Mouse (Mus musculus) adrenal gland, adult (tissue): ENCODE measurements around the gene Tmcc3.

Experiments
- DNase-seq, 2 experiments: peaks; one replicate each; pipeline ENCODE4 v3.0.0; 2022 to 2023; ENCODE audit warnings: low spot score in 1 of 2; ENCODE audit not compliant: inconsistent age in 2 of 2

Gene Tmcc3

DNA sequence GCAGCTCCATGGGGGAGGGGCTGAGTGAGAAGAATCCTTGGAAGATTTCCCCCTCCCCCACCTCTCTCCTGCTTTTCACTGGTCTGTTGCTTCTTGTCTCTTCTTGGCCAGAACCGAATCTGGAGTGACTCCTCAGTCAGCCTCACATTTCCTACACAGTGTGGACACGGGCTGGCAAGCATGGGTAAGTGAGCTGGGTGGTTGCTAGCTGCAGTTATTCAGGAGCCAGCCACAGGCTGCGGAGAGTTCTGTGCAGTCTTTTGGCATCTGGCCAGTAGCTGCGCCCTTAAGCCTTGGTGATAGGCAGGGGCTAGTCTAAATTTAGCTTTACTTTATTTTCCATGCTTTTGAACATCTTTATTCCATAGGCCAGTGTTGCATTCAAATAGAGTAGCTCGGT, 18.2 kb downstream of the Tmcc3 start:
- DNase-seq: peak in 1 of 2 experiments; percentile 68

DNA sequence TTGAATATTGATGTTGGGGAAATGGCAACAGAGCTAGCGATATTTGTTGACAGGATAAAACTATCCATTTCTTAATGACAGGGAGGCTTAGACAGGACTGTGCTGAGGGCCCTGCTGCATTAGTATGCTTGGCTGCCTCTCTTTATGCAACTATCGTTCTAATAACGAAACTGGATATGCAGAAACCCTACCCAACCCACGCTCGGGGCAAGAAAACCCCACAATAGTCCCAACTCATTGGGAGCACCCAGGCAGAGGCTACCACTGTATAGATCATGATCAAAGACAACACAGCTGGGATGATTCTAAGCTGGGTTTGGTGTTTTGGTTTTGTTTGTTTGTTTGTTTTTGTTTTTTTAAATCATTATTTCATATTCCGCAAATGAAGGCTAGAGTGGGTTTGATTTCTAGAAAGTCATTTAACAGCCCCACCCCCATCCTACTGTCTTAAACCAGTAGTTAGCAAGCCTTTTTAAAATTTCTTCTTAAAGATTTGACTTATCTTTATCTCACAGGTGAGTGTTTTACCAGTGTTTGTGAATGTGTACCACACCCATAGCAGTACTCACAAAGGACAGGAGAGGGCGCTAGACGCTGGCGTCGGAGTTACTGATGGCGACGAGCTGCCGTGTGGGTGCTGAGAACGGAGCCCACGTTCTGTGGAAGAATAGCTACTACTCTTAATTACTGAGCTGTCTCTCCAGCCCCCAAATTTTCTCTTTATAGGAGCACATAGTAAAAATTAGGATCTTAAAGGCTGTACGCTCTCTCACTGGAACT, 20.8 kb downstream of the Tmcc3 start:
- no peak for DNase-seq

DNA sequence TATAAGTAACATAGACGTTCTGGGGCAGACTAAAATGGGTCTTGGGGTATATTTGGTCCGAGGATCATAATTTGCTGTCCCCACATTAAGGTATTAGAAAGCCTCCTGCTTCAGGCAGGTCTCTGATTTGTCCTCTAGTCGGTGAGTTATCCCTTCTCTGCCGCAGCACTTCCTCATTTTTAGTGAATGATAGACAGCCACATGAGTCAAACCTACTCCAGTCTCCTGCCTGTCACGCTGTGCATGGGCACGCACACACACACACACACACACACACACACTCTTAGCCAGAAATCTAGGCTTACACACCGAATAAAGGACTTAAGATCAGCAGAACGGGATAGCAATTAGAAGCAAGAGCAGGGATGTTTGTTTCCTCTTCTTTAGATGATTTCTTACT, 21.6 kb downstream of the Tmcc3 start:
- no peak for DNase-seq

DNA sequence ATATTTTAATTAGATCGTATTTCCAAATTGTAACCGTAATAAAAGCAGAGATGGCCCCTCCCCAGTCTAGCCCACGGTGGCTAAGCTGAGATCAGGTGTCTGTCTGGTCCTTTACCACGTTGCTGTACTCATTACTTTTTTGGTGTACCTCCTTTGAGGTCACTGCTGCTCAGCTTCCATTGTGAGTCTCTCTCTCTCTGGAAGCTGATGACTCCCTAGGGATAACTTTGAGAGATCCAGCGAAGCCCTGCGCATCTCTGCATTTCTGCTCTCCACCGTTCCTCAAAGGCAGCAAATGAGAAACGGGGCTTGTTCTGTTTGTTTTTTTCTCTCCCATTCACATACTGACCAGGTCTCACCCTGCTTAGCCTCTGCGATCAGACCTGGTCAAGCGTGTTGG, 23.3 kb downstream of the Tmcc3 start:
- no peak for DNase-seq

DNA sequence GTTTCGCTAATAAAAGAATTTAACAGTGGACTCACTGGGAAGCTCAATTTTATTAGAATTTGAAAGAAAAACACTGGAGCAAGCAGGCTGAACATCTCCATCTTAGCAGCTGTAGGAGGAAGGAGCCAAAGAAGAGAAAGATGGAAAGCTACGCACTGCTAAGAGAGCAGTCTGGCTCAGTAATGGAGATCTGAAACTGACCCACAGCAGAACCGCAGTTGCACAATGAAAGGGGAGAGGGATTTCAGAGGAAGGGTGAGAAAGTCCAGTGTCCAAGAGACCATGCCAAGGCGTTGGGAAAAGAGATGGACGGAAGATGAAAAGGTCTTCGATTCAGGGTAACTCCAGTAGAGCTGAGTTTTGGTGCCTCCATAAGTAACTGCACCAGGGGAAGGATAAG, 24.3 kb downstream of the Tmcc3 start:
- no peak for DNase-seq

DNA sequence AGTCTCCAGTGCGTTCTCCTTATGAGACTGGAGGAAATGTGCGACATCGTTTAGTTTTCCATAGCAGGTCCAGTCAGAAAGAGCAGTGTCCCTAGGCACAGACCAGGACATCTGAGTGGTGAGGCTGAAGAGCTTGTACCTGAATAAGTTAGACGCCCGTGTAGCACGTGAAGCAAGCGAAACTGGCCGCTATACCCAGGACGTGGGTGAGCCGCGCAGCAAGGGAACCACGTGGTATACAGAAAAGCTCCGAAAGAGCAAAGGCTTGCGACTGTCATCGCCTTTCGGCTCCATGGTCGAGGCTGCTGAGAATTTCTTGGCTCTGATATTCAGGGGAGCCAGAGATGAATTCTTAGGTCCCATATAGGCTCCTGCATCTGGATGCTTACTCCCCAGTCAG, 29.8 kb downstream of the Tmcc3 start:
- DNase-seq: no peak

DNA sequence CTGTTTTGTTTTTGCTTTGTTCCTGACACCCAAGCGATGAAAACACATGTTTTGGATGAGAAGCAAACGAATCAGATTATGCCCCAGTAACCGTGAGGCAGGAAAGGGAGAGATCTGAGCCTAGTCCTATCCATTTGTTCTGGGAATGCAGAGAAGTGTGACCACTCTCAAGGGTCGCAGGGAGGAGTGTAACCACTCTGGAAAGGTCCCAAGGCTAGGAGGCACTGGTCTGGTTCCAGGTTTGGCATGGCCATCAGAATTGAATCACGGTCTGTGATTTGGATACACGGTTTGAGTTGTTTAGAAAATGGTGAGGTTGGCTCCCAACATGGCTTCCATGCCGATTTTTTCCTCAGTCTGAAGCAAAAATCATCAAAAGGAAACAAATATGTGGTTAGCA, 30.5 kb downstream of the Tmcc3 start:
- no peak for DNase-seq

DNA sequence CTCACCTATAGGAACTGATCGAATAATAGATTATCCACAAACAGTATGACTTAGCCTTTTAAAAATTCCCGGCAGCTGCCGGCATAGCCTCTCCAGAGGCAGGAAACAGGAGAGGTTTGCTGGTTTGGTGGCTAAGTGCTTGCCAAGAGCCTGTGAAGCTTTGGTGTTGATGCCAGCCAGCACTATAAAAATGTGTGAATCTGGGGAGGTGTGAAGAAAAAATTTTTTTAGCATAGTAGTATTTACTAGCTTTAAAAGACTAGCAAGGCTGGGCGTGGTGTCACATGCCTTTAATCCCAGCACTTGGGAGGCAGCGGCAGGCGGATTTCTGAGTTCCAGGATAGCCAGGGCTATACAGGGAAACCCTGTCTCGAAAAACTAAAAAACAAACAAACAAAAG, 31.8 kb downstream of the Tmcc3 start:
- DNase-seq: no peak

DNA sequence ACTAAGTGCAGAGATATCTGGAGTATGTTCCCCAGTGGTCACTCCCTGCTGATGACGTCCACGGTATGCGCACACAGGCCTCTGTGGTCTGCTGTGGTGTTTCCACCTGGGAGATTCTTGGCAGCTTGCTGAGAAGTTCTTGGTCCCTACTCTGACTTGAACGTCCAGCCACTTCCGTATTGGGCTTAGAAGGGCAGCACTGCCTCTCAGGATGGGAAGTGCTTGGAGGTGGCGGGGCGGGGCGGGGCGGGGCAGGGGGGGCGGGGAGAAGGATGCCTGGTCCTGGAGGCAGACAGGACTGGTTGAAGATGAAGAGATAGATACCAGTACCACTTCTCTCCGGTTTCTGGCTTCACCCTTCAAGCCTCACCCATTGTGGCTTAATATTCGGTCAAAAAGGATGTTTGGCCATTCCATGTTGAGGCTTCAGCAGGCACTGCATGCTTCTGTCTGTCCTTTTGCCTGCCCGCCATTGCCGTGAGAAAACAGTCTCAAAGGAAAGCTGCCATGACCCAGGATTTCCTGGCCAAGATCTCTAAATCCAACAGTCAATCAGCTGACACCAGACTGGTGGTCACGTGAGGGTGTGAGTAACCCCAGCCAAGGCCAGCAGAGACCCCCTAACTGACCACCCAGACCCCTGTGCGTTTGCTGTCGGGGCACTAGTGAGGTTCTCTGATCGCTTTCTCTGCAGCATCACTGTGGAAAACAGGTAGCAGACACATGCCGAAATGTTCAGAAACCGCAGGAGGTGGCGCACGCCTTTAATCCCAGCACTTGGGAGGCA, 33.1 kb downstream of the Tmcc3 start:
- DNase-seq: no peak

DNA sequence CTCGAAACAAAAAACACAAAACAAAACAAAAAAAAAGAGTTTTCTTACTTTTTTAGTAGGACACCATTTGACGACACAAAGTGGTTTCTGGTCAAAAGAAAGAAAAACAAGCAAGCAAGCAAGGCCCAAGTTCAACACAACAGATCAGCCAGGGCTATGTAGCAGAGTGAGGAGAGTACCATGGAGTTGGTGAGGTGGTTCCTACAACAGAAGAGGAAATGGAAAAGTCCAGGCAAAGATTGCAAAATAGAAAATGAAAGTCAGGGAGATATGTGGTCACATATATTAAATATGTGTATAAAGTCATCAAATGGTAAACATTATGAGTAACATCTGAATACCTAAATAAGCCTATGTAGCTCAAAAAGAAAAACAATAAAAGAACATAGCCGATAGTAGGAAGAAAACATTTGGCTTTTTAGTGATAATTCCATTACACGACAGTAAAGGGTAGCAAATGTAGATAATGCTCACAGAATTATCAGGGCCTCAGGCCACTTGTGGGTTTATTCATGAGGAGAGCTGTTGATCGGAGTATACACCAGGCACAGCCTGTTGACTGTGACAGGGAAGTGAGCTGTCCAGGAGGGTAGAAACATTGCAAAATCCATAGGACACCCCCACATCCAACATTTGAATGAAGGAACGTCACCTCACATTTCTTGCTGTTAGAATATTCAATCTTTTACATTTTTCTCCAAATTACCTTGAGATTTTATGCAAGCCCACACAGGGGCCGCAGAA, 33.9 kb downstream of the Tmcc3 start:
- no peak for DNase-seq

DNA sequence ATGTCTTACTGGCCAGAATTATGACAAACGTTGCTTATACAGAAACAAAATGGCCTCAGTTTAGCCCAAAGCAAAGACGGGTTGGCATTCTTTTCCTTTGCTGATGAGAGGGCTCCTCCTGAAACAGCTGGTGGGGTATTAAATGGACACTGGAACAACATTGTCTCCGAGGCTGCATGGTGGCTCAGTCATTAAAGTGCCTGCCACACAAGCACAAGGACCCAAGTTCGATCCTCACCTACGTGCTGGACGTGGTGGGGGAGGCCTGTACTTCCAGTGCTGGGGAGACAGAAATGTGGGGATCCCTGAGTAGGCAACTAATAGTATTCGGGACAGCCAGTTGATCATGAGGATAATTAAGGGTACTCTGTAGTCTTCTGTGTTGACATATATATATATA, 34.8 kb downstream of the Tmcc3 start:
- DNase-seq: no peak

DNA sequence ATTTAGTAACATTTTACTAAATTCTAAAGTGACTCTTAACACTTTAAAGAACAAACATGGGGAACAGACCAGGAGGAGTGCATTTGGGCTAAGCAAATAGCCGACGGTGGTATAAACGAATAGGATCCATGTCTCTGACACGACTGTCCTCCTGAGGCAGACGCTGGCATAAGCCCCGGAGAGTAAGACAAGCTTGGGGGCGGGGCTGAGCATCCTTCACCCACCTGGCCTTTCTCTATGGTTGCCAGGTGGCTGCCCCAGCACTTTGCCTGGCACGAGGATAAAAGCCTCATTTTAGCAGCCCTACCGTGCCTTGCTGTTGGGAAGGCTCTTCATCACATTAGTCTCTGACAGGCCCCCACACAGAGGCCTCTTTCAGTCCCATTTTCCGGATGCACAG, 35.5 kb downstream of the Tmcc3 start:
- DNase-seq: no peak

DNA sequence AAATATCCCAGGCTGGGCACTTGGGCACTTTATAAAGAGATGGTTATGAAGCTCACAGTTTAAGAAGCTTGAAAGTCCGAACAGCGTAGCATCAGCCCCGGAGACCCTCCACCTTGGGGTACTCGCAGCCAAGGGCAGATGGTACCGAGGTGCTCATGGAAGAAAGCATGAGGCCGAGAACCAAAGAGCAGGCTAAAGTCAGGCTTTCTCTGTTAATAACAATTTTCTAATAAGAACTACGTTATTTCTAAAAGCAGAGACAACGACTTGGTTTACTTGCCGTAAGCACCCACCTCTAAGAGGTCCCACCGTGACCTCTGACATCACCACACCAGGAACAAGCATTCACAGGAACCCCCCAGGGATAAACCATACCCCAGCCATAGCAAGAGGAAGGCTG, 36.2 kb downstream of the Tmcc3 start:
- no peak for DNase-seq

DNA sequence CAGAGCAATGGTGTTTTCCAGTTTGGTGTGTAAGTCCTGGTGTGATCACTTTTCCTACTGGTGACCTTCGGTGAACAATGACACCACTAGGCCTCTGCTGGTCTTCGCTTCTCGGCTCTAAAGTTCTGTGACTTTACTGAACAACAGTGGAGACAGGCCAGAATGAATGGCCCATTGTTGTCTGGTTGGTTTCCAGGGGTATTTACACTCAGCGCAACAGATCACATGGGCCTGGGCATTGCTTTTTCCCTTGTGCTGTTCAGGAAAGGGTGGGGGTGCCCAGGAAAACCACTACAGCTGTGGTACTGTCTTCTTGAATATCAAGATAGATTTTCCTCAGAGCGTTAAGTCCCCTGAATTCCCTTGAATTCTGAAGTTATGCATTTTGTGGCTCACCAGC, 38.5 kb downstream of the Tmcc3 start:
- no peak for DNase-seq

DNA sequence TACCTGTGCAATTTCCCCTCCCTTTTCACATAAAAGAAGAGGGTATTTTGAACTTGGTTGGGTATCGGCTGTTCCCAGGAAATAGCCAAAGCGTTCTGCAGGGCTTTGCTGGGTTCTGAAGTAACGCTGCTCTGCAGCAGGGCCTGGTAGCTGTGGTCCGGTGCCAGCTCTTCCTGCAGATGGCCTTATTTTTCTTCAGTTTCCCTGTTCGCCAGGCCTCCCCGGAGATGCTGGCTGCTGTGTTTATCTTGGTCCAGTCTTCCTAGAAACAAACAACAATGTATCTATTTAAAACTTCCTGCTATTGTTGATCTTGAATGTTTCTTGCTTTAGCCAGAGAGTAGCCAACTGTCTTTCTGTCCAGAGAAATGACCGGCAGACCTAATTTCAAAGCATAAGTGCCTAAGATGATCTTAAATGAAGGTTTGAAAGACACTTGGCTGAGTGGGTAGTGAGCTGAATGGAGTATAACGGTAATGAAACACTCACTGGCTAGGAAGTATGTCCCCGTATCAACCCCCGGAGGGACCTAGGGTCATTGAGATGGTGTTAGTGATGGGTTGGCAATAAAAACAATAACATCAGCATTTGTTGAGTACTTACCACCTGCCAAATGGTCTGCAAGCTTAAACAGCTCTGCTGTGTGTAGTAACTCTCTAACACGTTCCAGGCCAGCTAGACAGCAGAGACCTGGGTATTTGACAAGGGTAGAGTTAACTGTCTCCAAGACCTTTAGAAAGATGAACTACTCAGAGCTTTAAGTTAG, 39.3 kb downstream of the Tmcc3 start:
- DNase-seq: no peak

DNA sequence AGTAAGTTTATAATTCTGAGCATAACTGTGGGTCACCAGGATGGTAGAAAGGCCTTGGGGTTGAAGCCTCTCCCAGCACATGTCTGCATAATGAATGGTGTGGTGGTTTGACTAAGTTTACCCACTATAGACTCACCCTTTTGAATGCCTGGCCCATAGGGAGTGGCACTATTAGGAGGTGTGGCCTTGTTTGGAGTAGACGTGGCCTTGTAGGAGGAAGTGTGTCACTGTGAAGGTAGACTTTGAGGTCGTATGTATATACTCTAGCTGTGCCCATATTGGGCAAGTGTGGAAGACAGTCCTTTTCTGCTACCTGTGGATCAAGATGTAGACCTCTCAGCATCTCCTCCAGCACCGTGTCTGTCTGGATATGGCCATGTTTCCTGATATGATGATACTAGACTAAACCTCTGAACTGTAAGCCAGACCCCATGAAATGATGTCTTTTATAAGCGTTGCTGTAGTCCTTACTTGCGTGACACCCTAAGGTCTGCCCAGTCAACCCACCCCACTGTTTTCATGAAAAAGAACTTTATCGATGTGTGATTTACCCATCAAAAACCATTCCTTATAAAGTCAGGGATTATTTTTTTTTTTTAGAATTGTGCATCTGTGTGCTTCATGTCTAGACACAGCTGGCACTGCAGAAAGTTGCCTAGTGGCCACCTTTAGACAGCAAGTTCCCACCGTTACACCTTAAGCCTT, 40.6 kb downstream of the Tmcc3 start:
- DNase-seq: no peak

DNA sequence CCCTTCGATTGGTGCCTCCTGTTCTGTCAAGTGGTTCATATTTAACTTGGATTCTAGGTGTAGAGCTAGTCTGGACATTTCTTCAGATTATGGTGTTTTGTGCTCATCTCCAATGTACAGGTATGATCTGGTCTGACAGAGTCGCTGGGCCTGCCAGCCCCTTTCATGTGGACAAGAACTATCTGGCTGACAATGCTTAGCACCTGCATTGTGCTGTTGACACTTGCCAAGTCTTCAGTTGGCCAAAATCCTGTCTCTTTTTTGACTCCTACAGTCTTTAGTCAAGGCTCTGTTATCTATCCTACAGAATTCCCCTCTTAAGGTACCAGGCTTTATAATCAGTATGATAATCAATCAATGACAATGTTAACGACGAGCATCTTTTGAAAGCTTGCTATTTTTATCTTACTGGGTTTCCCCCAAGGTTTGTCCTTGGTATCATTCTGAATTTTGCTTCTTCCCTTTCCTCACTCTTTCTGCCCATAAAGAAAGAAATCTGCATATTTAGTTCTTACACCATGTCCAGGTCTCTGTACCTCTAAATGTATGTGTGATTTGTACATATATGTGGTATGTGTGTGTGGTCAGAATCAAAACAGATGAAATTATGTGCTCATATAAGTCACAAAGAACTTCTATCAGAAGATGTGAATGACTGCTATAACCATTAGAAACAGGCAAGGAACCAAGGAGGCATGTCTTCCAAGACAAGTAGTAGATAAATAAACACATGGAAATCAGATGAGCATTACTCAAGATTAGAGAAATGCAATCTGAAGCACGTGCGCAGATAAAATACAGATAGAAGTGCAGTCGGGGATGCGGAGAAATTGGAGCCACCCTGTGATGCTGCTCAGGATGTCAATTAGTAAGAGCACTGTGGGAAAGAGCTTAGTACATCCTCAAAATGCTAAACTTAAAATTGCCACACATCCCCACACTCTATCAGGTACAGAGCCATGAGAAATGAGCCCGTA, 41.4 kb downstream of the Tmcc3 start:
- no peak for DNase-seq

DNA sequence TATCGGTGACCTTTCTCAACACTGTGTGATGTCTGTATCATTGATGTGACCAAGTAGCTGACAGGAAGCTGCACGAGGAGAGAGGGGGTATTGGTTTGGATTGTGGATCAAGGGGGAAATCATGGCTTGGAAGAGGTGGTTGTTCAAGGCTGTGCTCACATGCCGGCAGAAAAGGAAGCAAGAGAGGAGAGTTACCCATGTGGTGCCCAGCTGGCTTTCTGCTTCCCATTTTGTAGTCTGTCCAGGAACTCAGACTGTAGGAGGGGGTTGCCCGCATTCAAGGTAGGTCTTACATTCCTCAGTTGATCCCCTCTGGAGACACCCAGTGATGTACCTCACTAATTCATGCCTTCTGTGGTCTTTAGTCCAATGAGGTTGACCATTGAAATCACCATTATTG, 42.3 kb downstream of the Tmcc3 start:
- no peak for DNase-seq

DNA sequence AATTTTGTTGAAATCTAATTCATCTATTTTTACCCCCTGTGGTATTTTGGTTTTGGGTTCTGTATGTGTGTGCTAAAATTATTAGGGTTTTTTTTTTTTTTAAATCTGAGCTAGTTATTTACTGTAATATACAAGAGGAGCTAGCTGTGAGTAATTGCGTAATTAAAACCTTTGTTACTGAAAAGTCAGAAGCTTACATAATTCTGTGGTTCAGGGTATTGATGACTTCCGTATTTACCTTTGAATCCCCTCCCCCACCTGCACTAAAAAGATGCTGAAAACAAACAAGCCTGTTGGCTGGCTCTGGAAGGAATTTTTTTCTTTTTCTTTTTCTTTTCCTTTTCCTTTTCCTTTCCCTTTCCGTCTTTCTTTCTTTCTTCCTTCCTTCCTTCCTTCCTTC, 42.7 kb downstream of the Tmcc3 start:
- no peak for DNase-seq
